Mouse (Mus musculus) neural tube, embryonic 12.5 days (tissue): Measurements from ENCODE around the gene Aagab. TPM values are rescaled to one million over a fixed set of nuclear protein-coding genes. Genes with fewer than 3 reads are reported as not detected.

Source experiments
- ATAC-seq: fragments of 200-750 bp; cut with Nextera tagmentation; 2 replicates; pipeline ENCODE4 v1.8.0; 2017; ENCODE audit warnings: low read depth, mild to moderate bottlenecking, moderate TSS enrichment, moderate library complexity; ENCODE audit not compliant: low FRiP score
- H3K27ac ChIP-seq: fragments of 300-500 bp; sonication (generic); 2 replicates; pipeline ENCODE4 v1.5.1; 2016
- H3K27me3 ChIP-seq: fragments of 300-500 bp; sonication (generic); replicated peaks from 2 replicates; pipeline ENCODE4 v1.6.1; 2016; ENCODE audit warnings: mild to moderate bottlenecking
- H3K36me3 ChIP-seq: fragments of 300-500 bp; sonication (generic); 2 replicates; pipeline ENCODE4 v1.6.1; 2016; ENCODE audit warnings: mild to moderate bottlenecking
- H3K4me1 ChIP-seq: fragments of 300-500 bp; sonication (generic); 2 replicates; pipeline ENCODE4 v1.6.1; 2016
- H3K4me2 ChIP-seq: fragments of 300-500 bp; sonication (generic); replicated peaks from 2 replicates; pipeline ENCODE4 v1.6.1; 2016; ENCODE audit warnings: mild to moderate bottlenecking
- H3K4me3 ChIP-seq: fragments of 300-500 bp; sonication (generic); 2 replicates; pipeline ENCODE4 v1.5.1; 2016
- H3K9ac ChIP-seq: fragments of 300-500 bp; sonication (generic); 2 replicates; pipeline ENCODE4 v1.6.1; 2016; ENCODE audit warnings: mild to moderate bottlenecking
- H3K9me3 ChIP-seq: fragments of 300-500 bp; sonication (generic); 2 replicates; pipeline ENCODE4 v1.6.1; 2016; ENCODE audit warnings: mild to moderate bottlenecking
- WGBS: fragments of 180-500 bp; shearing (Covaris S2); methylation state at CpG from one replicate; pipeline ENCODE4 v1.1.7; 2016; 5-methylcytosine and 5-hydroxymethylcytosine counted together
- polyA plus RNA-seq: library from polyadenylated mRNA; unstranded; fragments of >200 nt; fragmentation: Nextera tagmentation; extraction: Ambion mirVana; gene quantifications from 2 replicates; pipeline ENCODE4 v1.2.1, GENCODE M21; 2016

The Aagab gene
- polyA plus RNA-seq, 1 experiment from 2014 or later: 56.5 TPM

GRCm38 (mm10) chr9:63632045-63632444 lies 29.6 kb downstream of the Aagab start:
- 68% methylated on average over 4 of the region's 4 CpGs for WGBS
- 0 out of 2 replicates have a peak, but pooled peaks cover 5% of the 10 kb centered on the region for H3K4me1 ChIP-seq
- peaks cover 20% of the 10 kb centered on the region for H3K36me3 ChIP-seq

GRCm38 (mm10) chr9:63632924-63633323 lies 30.5 kb downstream of the Aagab start:
- no peak overlapping the region for H3K4me3 ChIP-seq
- no peak for ATAC-seq
- no peak overlapping the region for H3K9ac ChIP-seq
- 50% methylated on average over 11 of the region's 11 CpGs for WGBS
- H3K27ac ChIP-seq: no peak overlapping the region
- H3K4me2 ChIP-seq: no peak overlapping the region
- H3K27me3 ChIP-seq: no peaks in the 10 kb centered on the region
- peaks cover 22% of the 10 kb centered on the region for H3K36me3 ChIP-seq
- no peaks in the 10 kb centered on the region for H3K9me3 ChIP-seq
- 0 out of 2 replicates have a peak, but pooled peaks cover 5% of the 10 kb centered on the region for H3K4me1 ChIP-seq

More at GRCm38 (mm10) chr9:63632045-63632444, 29.6 kb downstream of the Aagab start:
- H3K27ac ChIP-seq: no peak overlapping the region
- no peaks in the 10 kb centered on the region for H3K9me3 ChIP-seq
- no peak overlapping the region for H3K4me2 ChIP-seq
- H3K4me3 ChIP-seq: no peak overlapping the region
- no peak overlapping the region for H3K9ac ChIP-seq
- no peak for ATAC-seq
- H3K27me3 ChIP-seq: no peaks in the 10 kb centered on the region

DNA sequence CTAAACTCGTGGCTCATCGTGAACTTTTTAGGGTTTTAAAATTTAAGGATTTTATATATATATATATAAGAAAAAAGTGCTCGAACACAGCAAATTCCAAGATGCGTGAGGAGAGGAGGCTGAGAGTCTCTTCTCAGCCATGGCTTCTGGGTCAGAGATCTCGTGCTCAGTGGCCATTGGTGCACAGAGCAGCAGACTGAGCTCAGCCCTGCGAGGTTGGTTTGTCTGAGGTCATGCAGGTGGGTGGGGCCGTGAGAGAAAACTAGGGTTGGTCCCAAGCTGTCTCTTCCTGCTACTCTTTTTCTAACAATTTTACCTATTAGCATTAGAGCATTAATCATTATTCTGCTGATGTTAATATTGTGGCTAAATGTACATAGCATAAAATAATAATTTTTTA lies 30.9 kb downstream of the Aagab start:
- H3K4me1 ChIP-seq: 0 out of 2 replicates have a peak, but pooled peaks cover 5% of the 10 kb centered on the region
- ATAC-seq: no peak
- H3K4me2 ChIP-seq: no peak overlapping the region
- H3K27ac ChIP-seq: no peak overlapping the region
- no peaks in the 10 kb centered on the region for H3K9me3 ChIP-seq
- no peaks in the 10 kb centered on the region for H3K27me3 ChIP-seq
- no peak overlapping the region for H3K4me3 ChIP-seq
- peaks cover 22% of the 10 kb centered on the region for H3K36me3 ChIP-seq
- no peak overlapping the region for H3K9ac ChIP-seq
- WGBS: 78% methylated on average over 7 of the region's 7 CpGs

DNA sequence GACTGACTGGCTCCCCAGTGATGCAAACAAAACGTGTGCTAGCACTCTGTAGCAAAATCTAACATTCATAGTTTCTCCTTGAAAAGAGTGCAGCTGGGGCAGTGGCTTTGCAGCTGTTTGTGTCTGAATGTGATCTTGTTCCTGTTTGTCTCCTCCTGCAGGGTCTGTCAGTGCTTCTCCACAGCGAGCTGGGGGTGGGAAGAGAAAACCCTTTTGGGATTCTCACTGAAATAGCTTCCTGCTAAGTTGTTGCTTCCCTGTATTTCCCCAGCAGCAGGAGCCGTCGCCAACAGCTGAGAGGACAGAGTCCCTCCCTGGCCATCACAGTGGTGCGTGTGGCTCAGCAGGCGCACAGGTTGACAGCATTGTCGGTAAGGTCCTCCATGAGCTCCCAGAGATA lies 33.7 kb downstream of the Aagab start:
- Histone ChIP-seq H3K4me2 (no peak overlapping the region), H3K4me1 (0 out of 2 replicates have a peak, but pooled peaks cover 5% of the 10 kb centered on the region), H3K36me3 (peaks cover 36% of the 10 kb centered on the region), H3K4me3 (no peak overlapping the region), H3K9ac (no peak overlapping the region), H3K27me3 (no peaks in the 10 kb centered on the region), H3K27ac (no peak overlapping the region), H3K9me3 (no peaks in the 10 kb centered on the region)
- whole genome bisulfite sequencing: 71% methylated on average over 7 of the region's 7 CpGs
- no peak for ATAC-seq

GRCm38 (mm10) chr9:63641983-63642646 lies 39.7 kb downstream of the Aagab start:
- H3K9me3 ChIP-seq: no peaks in the 10 kb centered on the region
- H3K27me3 ChIP-seq: no peaks in the 10 kb centered on the region
- no peaks in the 10 kb centered on the region for H3K4me1 ChIP-seq
- WGBS: 92% methylated on average over 4 of the region's 4 CpGs
- H3K4me3 ChIP-seq: no peak overlapping the region
- H3K27ac ChIP-seq: no peak overlapping the region
- H3K9ac ChIP-seq: no peak overlapping the region
- ATAC-seq: no peak
- H3K4me2 ChIP-seq: no peak overlapping the region
- H3K36me3 ChIP-seq: peaks cover 64% of the 10 kb centered on the region

DNA sequence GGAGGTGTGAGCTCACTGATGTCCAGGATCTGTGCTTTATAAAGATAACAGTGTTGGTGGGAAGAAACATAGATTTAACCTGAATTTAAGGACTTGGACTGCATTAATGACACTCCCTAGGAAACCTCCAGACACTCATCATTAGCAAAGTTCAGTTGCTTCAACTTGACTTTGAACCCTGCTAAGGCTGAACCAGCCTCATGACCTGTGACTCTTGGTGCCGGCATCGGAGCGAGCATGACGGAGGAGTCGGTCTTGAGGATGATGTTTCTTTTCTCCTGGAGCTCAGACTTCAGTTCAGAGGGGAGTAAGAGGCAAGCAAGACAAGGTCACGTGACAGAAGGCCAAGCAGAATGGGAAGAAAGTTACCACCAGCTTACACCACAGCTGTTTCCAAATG lies 41.6 kb downstream of the Aagab start:
- WGBS: 90% methylated on average over 6 of the region's 6 CpGs
- H3K4me2 ChIP-seq: no peak overlapping the region
- peaks cover 67% of the 10 kb centered on the region for H3K36me3 ChIP-seq
- ATAC-seq: no peak
- no peaks in the 10 kb centered on the region for H3K4me1 ChIP-seq
- no peaks in the 10 kb centered on the region for H3K27me3 ChIP-seq
- H3K9ac ChIP-seq: no peak overlapping the region
- no peak overlapping the region for H3K27ac ChIP-seq
- no peak overlapping the region for H3K4me3 ChIP-seq
- no peaks in the 10 kb centered on the region for H3K9me3 ChIP-seq

GRCm38 (mm10) chr9:63645084-63645483 lies 42.6 kb downstream of the Aagab start:
- 88% methylated on average over 8 of the region's 8 CpGs for WGBS
- H3K27ac ChIP-seq: no peak overlapping the region

GRCm38 (mm10) chr9:63647581-63648519 lies 45.4 kb downstream of the Aagab start:
- H3K4me3 ChIP-seq: no peak overlapping the region
- no peaks in the 10 kb centered on the region for H3K9me3 ChIP-seq
- H3K4me1 ChIP-seq: no peaks in the 10 kb centered on the region
- no peaks in the 10 kb centered on the region for H3K27me3 ChIP-seq
- H3K4me2 ChIP-seq: no peak overlapping the region
- no peak for ATAC-seq
- H3K9ac ChIP-seq: no peak overlapping the region
- H3K27ac ChIP-seq: no peak overlapping the region
- peaks cover 71% of the 10 kb centered on the region for H3K36me3 ChIP-seq
- WGBS: 87% methylated on average over 9 of the region's 9 CpGs

More at GRCm38 (mm10) chr9:63645084-63645483, 42.6 kb downstream of the Aagab start:
- H3K9ac ChIP-seq: no peak overlapping the region
- H3K36me3 ChIP-seq: peaks cover 67% of the 10 kb centered on the region
- no peaks in the 10 kb centered on the region for H3K4me1 ChIP-seq
- no peaks in the 10 kb centered on the region for H3K27me3 ChIP-seq
- ATAC-seq: no peak
- no peak overlapping the region for H3K4me3 ChIP-seq
- no peak overlapping the region for H3K4me2 ChIP-seq
- H3K9me3 ChIP-seq: no peaks in the 10 kb centered on the region

DNA sequence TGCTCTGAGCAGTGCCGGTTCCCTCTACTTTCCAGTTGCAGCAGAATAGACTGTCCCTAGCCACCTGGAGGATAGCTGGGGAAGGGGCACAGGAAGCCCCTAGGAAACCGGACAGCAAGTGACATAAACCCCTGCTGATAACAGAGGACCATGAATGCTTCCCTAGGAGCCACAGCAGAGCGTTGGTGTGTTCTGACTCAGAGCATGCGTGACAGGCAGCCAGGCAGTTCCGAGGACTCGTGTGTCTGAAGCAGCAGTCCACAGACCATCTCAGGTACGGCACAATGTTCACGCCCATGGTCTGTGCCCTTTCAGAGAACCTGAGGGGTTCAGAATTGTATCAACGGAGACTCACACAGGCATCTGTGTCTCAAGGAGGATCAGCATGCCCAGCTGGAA lies 46.1 kb downstream of the Aagab start:
- peaks cover 3% of the 10 kb centered on the region; the same call in 1 of the 2 replicates for H3K4me1 ChIP-seq
- no peaks in the 10 kb centered on the region for H3K9me3 ChIP-seq
- H3K36me3 ChIP-seq: peaks cover 64% of the 10 kb centered on the region
- no peak for ATAC-seq
- H3K4me3 ChIP-seq: no peak overlapping the region
- no peak overlapping the region for H3K9ac ChIP-seq
- WGBS: 85% methylated on average over 9 of the region's 9 CpGs
- H3K27me3 ChIP-seq: no peaks in the 10 kb centered on the region
- H3K27ac ChIP-seq: no peak overlapping the region
- no peak overlapping the region for H3K4me2 ChIP-seq

- peaks cover 14% of the 10 kb centered on the region; the same call in 1 of the 2 replicates for H3K4me1 ChIP-seq
- H3K4me3 ChIP-seq: no peak overlapping the region
- no peak overlapping the region for H3K9ac ChIP-seq
- 89% methylated on average over 8 of the region's 8 CpGs for WGBS
- H3K27ac ChIP-seq: no peak overlapping the region
- H3K27me3 ChIP-seq: no peaks in the 10 kb centered on the region
- no peak overlapping the region for H3K4me2 ChIP-seq
- peaks cover 62% of the 10 kb centered on the region for H3K36me3 ChIP-seq
- ATAC-seq: no peak
- H3K9me3 ChIP-seq: no peaks in the 10 kb centered on the region
These were observed 47.5 kb downstream of the Aagab start for GRCm38 (mm10) chr9:63649841-63650545.

DNA sequence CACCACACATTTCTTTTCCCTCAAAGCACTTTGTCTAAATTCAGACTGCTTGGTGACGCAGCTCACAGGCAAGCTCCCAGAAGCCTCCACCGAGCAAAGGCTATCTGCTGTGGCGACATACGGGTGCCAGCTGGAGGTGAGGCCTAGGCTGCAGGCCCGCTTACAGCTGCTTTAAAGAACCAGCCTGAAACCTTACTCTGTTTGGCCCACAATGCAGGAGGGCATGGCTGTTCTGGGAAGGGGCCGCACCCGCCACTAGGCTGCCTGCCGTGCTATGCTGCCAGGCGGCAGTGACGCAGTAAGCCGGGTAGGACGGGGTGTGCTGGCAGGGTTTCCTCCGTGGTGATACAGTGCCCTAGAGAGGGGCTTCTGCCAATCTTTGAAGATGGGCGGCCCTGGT lies 48.4 kb downstream of the Aagab start:
- ATAC-seq: no peak
- H3K4me3 ChIP-seq: no peak overlapping the region
- peaks cover 14% of the 10 kb centered on the region; the same call in 1 of the 2 replicates for H3K4me1 ChIP-seq
- 90% methylated on average over 14 of the region's 14 CpGs for WGBS
- no peaks in the 10 kb centered on the region for H3K27me3 ChIP-seq
- no peak overlapping the region for H3K4me2 ChIP-seq
- no peaks in the 10 kb centered on the region for H3K9me3 ChIP-seq
- no peak overlapping the region for H3K27ac ChIP-seq
- no peak overlapping the region for H3K9ac ChIP-seq
- H3K36me3 ChIP-seq: peaks cover 63% of the 10 kb centered on the region

DNA sequence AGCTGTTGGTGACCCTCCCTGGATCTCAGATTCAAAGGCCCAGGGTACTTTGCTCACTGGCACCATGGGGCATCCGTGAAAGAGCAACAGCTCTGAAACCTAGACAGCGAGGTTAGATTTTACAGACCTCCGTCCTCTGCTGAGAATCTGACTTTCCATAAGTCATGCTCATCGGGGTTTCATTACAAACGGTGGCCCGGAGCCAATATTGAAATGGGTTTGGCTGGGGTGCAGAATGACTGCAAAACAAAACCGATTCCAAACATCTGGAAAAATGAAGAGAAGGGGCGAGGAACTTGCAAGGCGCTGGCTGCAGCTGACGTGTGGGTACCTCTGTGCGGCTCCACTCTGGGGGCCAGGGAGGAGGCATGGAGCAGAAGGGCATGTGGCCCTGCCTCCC lies 49.1 kb downstream of the Aagab start:
- peaks cover 58% of the 10 kb centered on the region for H3K36me3 ChIP-seq
- H3K27ac ChIP-seq: no peak overlapping the region
- H3K27me3 ChIP-seq: no peaks in the 10 kb centered on the region
- WGBS: 82% methylated on average over 11 of the region's 11 CpGs
- H3K9me3 ChIP-seq: no peaks in the 10 kb centered on the region
- peaks cover 14% of the 10 kb centered on the region; the same call in 1 of the 2 replicates for H3K4me1 ChIP-seq
- no peak overlapping the region for H3K4me3 ChIP-seq
- ATAC-seq: no peak
- H3K9ac ChIP-seq: no peak overlapping the region
- no peak overlapping the region for H3K4me2 ChIP-seq
